Mouse (Mus musculus) G1E (cell line): ENCODE results near the gene Gm10024.

Experiments used
- CTCF ChIP-seq: IDR thresholded peaks from 2 replicates; pipeline ENCODE4 v1.5.1; 2012; ENCODE audit warnings: low read depth, low read length, inconsistent platforms, mixed read lengths
- TAL1 ChIP-seq: conservative IDR thresholded peaks from 2 replicates; pipeline ENCODE4 v1.6.1; 2012; ENCODE audit warnings: low read depth, low read length, inconsistent platforms, mixed read lengths

GRCm38 (mm10) chr10:77735928-77736327 lies 24.7 kb downstream of the Gm10024 start:
- TF ChIP-seq CTCF, result no peak
- TF ChIP-seq TAL1, result no peak
